Mouse (Mus musculus) layer of hippocampus, adult 2 months (tissue): ENCODE results near the gene Proser1. TPM values are rescaled to one million over a fixed set of nuclear protein-coding genes. Genes with fewer than 3 reads are reported as not detected.

Source experiments
- DNase-seq, 2 experiments: peaks; one replicate each; pipeline ENCODE4 v3.0.0; 2022; ENCODE audit warnings: low spot score in 2 of 2
- H3K27ac ChIP-seq: fragments of 200-600 bp; 2 replicates; pipeline ENCODE4 v1.8.1; 2022
- H3K4me3 ChIP-seq: fragments of 200-600 bp; 2 replicates; pipeline ENCODE4 v1.8.1; 2022; ENCODE audit warnings: mild to moderate bottlenecking
- CTCF ChIP-seq: fragments of 200-600 bp; conservative IDR thresholded peaks from 2 replicates; pipeline ENCODE4 v1.8.1; 2022; ENCODE audit warnings: antibody characterized with exemption, mild to moderate bottlenecking, moderate library complexity
- total RNA-seq, 2 experiments: library from RNA; stranded (reverse); gene quantifications; 2 replicates each; pipeline ENCODE4 v1.2.3; 2021

The Proser1 gene
- total RNA-seq, 2 experiments from 2014 or later, result 24.8 to 29.6 TPM

DNA sequence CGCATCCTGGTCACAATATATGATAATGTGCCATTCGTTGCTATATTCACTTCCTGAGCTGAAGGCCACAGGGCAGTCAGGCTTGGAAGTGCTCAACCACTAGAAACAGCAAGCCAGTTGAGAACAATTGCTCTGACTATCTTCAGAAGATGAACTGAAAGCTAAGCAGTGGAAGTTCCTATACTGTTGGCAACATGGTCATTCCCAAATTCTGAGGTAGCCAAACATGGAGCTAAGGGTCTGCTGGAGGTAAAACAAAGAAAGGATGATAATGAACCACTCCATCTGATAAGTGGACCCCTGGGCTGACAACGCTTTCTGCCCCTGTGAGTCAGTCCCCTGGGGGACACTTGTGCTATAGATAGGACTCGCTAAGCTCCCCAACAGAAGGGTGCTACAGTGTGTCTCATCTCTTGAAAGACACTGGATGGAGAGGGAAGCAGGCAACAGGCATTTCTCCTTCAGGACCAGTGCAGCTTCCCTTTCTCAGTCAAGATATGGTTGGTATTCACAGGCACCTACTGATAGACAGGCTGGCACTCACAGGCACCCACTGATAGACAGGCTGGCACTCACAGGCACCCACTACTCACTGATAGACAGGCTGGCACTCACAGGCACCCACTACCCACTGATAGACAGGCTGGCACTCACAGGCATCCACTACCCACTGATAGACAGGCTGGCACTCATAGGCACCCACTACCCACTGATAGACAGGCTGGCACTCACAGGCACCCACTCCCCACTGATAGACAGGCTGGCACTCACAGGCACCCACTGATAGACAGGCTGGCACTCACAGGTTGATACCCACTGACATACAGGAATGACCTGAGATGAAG is 51.0 kb downstream of the Proser1 start:
- no peak overlapping the region for H3K4me3 ChIP-seq
- no peak overlapping the region for H3K27ac ChIP-seq
- no peak for DNase-seq
- TF ChIP-seq CTCF, result no peak

GRCm38 (mm10) chr3:53522794-53523193 is 59.3 kb downstream of the Proser1 start:
- peak in 1 of 2 experiments; percentile 4 for DNase-seq
- Histone ChIP-seq H3K4me3 (no peak overlapping the region), H3K27ac (peak overlapping the region; percentile 77)
- TF ChIP-seq CTCF, result no peak

DNA sequence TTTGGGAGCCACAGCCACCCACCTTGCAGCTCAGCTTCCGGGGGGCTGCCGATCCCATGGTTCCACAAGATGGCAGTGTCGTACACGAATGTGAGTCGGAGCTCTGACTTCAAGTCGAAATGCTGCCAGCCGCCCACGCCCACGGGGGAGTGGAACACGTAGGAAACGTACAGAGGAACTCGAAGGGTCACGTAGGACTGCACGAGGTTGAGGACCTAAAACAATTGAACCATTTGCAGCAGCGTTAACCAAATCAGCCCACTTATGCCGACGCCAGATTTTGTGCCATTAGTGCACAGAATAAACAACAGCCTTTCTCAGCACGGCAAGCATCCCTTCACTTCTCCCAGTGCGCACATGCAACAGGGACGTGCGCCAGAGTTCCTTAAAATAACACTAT is 62.3 kb downstream of the Proser1 start:
- DNase-seq, result peak; percentile 86 to 88
- Histone ChIP-seq H3K4me3 (peak overlapping the region; percentile 59), H3K27ac (peak overlapping the region; percentile 61)
- TF ChIP-seq CTCF, result peak; percentile 90

- Histone ChIP-seq H3K27ac (no peak overlapping the region), H3K4me3 (no peak overlapping the region)
- no peak for DNase-seq
- TF ChIP-seq CTCF, result no peak
Measured at GRCm38 (mm10) chr3:53530305-53530704, 66.8 kb downstream of the Proser1 start.

Other genes with a start within 250 kb of the Proser1 start
- gene Nhlrc3, start 334 bp upstream of the Proser1 start, total RNA-seq, result 10 to 100 TPM in 1 of 2 experiments, 1 to 10 TPM in 1; 9.8 to 11.7 TPM
- under 1 TPM; 0.33 to 0.37 TPM for gene Stoml3, start 25.0 kb downstream of the Proser1 start, total RNA-seq
- gene Frem2, start 193.7 kb downstream of the Proser1 start, total RNA-seq, result 1 to 10 TPM; 1.8 to 2.2 TPM